Mouse (Mus musculus): ENCODE data around the gene Elavl2. TPM values are rescaled to one million over a fixed set of nuclear protein-coding genes. Genes with fewer than 3 reads are reported as not detected.

Elavl2 gene
- 69.1 TPM for polyA plus RNA-seq (2015; fragmentation: Illumina TruSeq; extraction: RNeasy Lipid Tissue Mini Kit (QIAGEN cat#74804); ENCODE audit: low read depth, low replicate concordance)

DNA sequence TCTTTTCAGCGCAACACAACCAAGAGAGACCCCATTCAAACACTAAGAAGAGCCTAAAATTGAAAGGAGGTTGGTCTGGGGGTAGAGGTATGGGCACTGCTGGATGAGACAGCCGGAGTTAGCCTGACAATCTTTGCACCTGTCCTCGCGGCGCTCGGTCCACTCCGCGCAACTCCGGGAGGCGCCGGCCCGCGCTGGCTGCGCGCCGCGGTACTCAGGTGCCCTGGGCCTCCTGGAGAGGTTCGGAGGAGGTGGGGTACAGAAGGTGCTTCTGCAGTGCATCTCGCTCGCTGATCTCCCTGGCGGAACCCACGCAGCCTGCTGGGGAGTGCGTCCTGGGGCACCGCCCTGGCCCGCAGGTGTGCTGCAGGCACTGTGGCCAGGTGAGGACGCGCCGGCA is at the start of gene Elavl2:
Gene Elavl2, minus strand, starts transcription at position 363 of the 400 bp plus-strand sequence.

